Mouse (Mus musculus): ENCODE measurements around the gene Hnrnph2. TPM values are rescaled to one million over a fixed set of nuclear protein-coding genes. Genes with fewer than 3 reads are reported as not detected.

Gene Hnrnph2
- polyA plus RNA-seq (2014; fragmentation: Illumina TruSeq; extraction: RNeasy Lipid Tissue Mini Kit (QIAGEN cat#74804); ENCODE audit: low read depth, low replicate concordance) = 94.3 TPM

GRCm38 (mm10) chrX:134600659-134601379 lies at the start of gene Hnrnph2, which contains the start of gene Gla:
Gene Hnrnph2, plus strand, starts transcription at chrX:134601179.
Gene Gla, minus strand, starts transcription at chrX:134601125.

GRCm38 (mm10) chrX:134582888-134583669 lies 17.9 kb upstream of the Hnrnph2 start, which contains the start of gene Btk:
Gene Btk, minus strand, starts transcription at chrX:134583570.

GRCm38 (mm10) chrX:134585103-134586002 lies 15.6 kb upstream of the Hnrnph2 start, which contains the start of gene Rpl36a:
Gene Rpl36a, plus strand, starts transcription at chrX:134585654.

Other genes with a start within 250 kb of the Hnrnph2 start
- gene Drp2, start 196.6 kb upstream of the Hnrnph2 start, polyA plus RNA-seq (2014; fragmentation: Illumina TruSeq; extraction: RNeasy Lipid Tissue Mini Kit (QIAGEN cat#74804); ENCODE audit: low read depth, low replicate concordance) = not detected
- gene Taf7l, start 124.7 kb upstream of the Hnrnph2 start, polyA plus RNA-seq (2014; fragmentation: Illumina TruSeq; extraction: RNeasy Lipid Tissue Mini Kit (QIAGEN cat#74804); ENCODE audit: low read depth, low replicate concordance) = not detected
- 125 TPM for gene Timm8a1, start 59.3 kb upstream of the Hnrnph2 start, polyA plus RNA-seq (2014; fragmentation: Illumina TruSeq; extraction: RNeasy Lipid Tissue Mini Kit (QIAGEN cat#74804); ENCODE audit: low read depth, low replicate concordance)
- gene Btk, start 17.6 kb upstream of the Hnrnph2 start, polyA plus RNA-seq (2014; fragmentation: Illumina TruSeq; extraction: RNeasy Lipid Tissue Mini Kit (QIAGEN cat#74804); ENCODE audit: low read depth, low replicate concordance) = 0.74 TPM
- 302 TPM for gene Rpl36a, start 15.5 kb upstream of the Hnrnph2 start, polyA plus RNA-seq (2014; fragmentation: Illumina TruSeq; extraction: RNeasy Lipid Tissue Mini Kit (QIAGEN cat#74804); ENCODE audit: low read depth, low replicate concordance)
- gene Gla, start 54 bp upstream of the Hnrnph2 start, polyA plus RNA-seq (2014; fragmentation: Illumina TruSeq; extraction: RNeasy Lipid Tissue Mini Kit (QIAGEN cat#74804); ENCODE audit: low read depth, low replicate concordance) = 4.2 TPM
- 0.93 TPM for gene Armcx4, start 85.3 kb downstream of the Hnrnph2 start, polyA plus RNA-seq (2014; fragmentation: Illumina TruSeq; extraction: RNeasy Lipid Tissue Mini Kit (QIAGEN cat#74804); ENCODE audit: low read depth, low replicate concordance)
- 4.6 TPM for gene Armcx1, start 116.8 kb downstream of the Hnrnph2 start, polyA plus RNA-seq (2014; fragmentation: Illumina TruSeq; extraction: RNeasy Lipid Tissue Mini Kit (QIAGEN cat#74804); ENCODE audit: low read depth, low replicate concordance)
- 0.66 TPM for gene Armcx6, start 150.2 kb downstream of the Hnrnph2 start, polyA plus RNA-seq (2014; fragmentation: Illumina TruSeq; extraction: RNeasy Lipid Tissue Mini Kit (QIAGEN cat#74804); ENCODE audit: low read depth, low replicate concordance)
- 13.5 TPM for gene Armcx3, start 155.4 kb downstream of the Hnrnph2 start, polyA plus RNA-seq (2014; fragmentation: Illumina TruSeq; extraction: RNeasy Lipid Tissue Mini Kit (QIAGEN cat#74804); ENCODE audit: low read depth, low replicate concordance)
- gene Armcx2, start 208.0 kb downstream of the Hnrnph2 start, polyA plus RNA-seq (2014; fragmentation: Illumina TruSeq; extraction: RNeasy Lipid Tissue Mini Kit (QIAGEN cat#74804); ENCODE audit: low read depth, low replicate concordance) = 2.8 TPM